Mouse (Mus musculus) MEL (cell line): ENCODE data around the gene Zscan2. TPM values are rescaled to one million over a fixed set of nuclear protein-coding genes. Genes with fewer than 3 reads are reported as not detected.
A peak's percentile ranks its signal among the peaks of the same experiment; 100 is the strongest.

Source experiments
- DNase-seq: peaks from one replicate; pipeline ENCODE4 v3.0.0; 2011; ENCODE audit warnings: low read depth, low spot score
- H3K27ac ChIP-seq: 2 replicates; pipeline ENCODE4 v1.5.1; 2012; ENCODE audit warnings: low read depth, mild to moderate bottlenecking, control low read depth, low read length, moderate library complexity; ENCODE audit not compliant: control insufficient read depth
- H3K27me3 ChIP-seq, 2 experiments: fragments of 150-350 bp in 1 of 2; sonication (generic) in 1 of 2; 2 replicates each; pipeline ENCODE4 v1.6.1; 2012; ENCODE audit warnings: low read length in 2 of 2, mild to moderate bottlenecking in 2 of 2, improper control_type of control experiment in 1 of 2, moderate library complexity in 1 of 2; ENCODE audit not compliant: insufficient read depth in 2 of 2, control insufficient read depth in 1 of 2
- H3K36me3 ChIP-seq, 2 experiments: 2 replicates each; pipeline ENCODE4 v1.6.1; 2012 to 2014; ENCODE audit warnings: low read length in 2 of 2, improper control_type of control experiment in 1 of 2, inconsistent platforms in 1 of 2, mild to moderate bottlenecking in 1 of 2; ENCODE audit not compliant: insufficient read depth in 2 of 2, control insufficient read depth in 1 of 2
- H3K4me1 ChIP-seq, 2 experiments: fragments of 150-350 bp in 1 of 2; sonication (generic) in 1 of 2; 2 replicates each; pipeline ENCODE4 v1.6.1; 2012; ENCODE audit warnings: low read length in 2 of 2, improper control_type of control experiment in 1 of 2, mild to moderate bottlenecking in 1 of 2; ENCODE audit not compliant: insufficient read depth in 2 of 2, control insufficient read depth in 1 of 2
- H3K4me3 ChIP-seq, 2 experiments: fragments of 150-350 bp in 1 of 2; sonication (generic) in 1 of 2; 2 replicates each; pipeline ENCODE4 v1.5.1; 2012; ENCODE audit warnings: low read depth in 2 of 2, low read length in 2 of 2, mild to moderate bottlenecking in 2 of 2, moderate library complexity in 2 of 2, control low read depth in 1 of 2, improper control_type of control experiment in 1 of 2; ENCODE audit not compliant: control insufficient read depth in 1 of 2, insufficient read depth in 1 of 2
- H3K79me2 ChIP-seq: 2 replicates; pipeline ENCODE4 v1.6.1; 2012; ENCODE audit warnings: mild to moderate bottlenecking, low read length, moderate library complexity; ENCODE audit not compliant: control insufficient read depth, poor library complexity, insufficient read depth
- H3K9ac ChIP-seq: 2 replicates; pipeline ENCODE4 v1.6.1; 2012; ENCODE audit warnings: low read depth, mild to moderate bottlenecking, control low read depth, low read length, moderate library complexity; ENCODE audit not compliant: control insufficient read depth, poor library complexity, severe bottlenecking
- H3K9me3 ChIP-seq: fragments of 150-350 bp; sonication (generic); replicated peaks from 2 replicates; pipeline ENCODE4 v1.6.1; 2012; ENCODE audit warnings: mild to moderate bottlenecking, low read length, improper control_type of control experiment, moderate library complexity; ENCODE audit not compliant: insufficient read depth
- CHD2 ChIP-seq: IDR thresholded peaks from 2 replicates; pipeline ENCODE4 v1.6.1; 2011; ENCODE audit warnings: low read length, improper control_type of control experiment
- CTCF ChIP-seq, 3 experiments: IDR thresholded peaks in 2 of 3; conservative IDR thresholded peaks in 1 of 3; 2 replicates each; pipeline ENCODE4 v1.5.1; 2011 to 2012; ENCODE audit warnings: low read length in 3 of 3, low read depth in 2 of 3, mild to moderate bottlenecking in 2 of 3, improper control_type of control experiment in 1 of 3, inconsistent platforms in 1 of 3, mixed read lengths in 1 of 3, moderate library complexity in 1 of 3; ENCODE audit not compliant: control insufficient read depth in 1 of 3, insufficient read depth in 1 of 3, poor library complexity in 1 of 3, severe bottlenecking in 1 of 3
- GABPA ChIP-seq: IDR thresholded peaks from 2 replicates; pipeline ENCODE4 v1.6.1; 2012; ENCODE audit warnings: low read depth, mild to moderate bottlenecking, inconsistent platforms, low read length, improper control_type of control experiment, moderate library complexity
- KAT2A ChIP-seq: conservative IDR thresholded peaks from 2 replicates; pipeline ENCODE4 v1.6.1; 2012; ENCODE audit warnings: low read depth, low read length, improper control_type of control experiment, inconsistent platforms
- MAX ChIP-seq: IDR thresholded peaks from 2 replicates; pipeline ENCODE4 v1.6.1; 2011; ENCODE audit warnings: low read length, improper control_type of control experiment
- MXI1 ChIP-seq: IDR thresholded peaks from 2 replicates; pipeline ENCODE4 v1.6.1; 2011; ENCODE audit warnings: mild to moderate bottlenecking, low read depth, low read length, improper control_type of control experiment
- POLR2AphosphoS2 ChIP-seq: IDR thresholded peaks from 2 replicates; pipeline ENCODE4 v1.6.1; 2011; ENCODE audit warnings: low read length, improper control_type of control experiment
- POLR2AphosphoS5 ChIP-seq: IDR thresholded peaks from 2 replicates; pipeline ENCODE4 v1.6.1; 2012; ENCODE audit warnings: low read depth, borderline replicate concordance, mild to moderate bottlenecking, inconsistent platforms, low read length, moderate library complexity, mixed read lengths
- RAD21 ChIP-seq: IDR thresholded peaks from 2 replicates; pipeline ENCODE4 v1.6.1; 2011; ENCODE audit warnings: mild to moderate bottlenecking, low read depth, low read length, improper control_type of control experiment
- SIN3A ChIP-seq: IDR thresholded peaks from 2 replicates; pipeline ENCODE4 v1.6.1; 2012; ENCODE audit warnings: low read length, improper control_type of control experiment, inconsistent platforms
- UBTF ChIP-seq: IDR thresholded peaks from 2 replicates; pipeline ENCODE4 v1.6.1; 2012; ENCODE audit warnings: low read depth, mild to moderate bottlenecking, inconsistent platforms, low read length, improper control_type of control experiment, moderate library complexity, borderline replicate concordance; ENCODE audit not compliant: insufficient read depth
- ZKSCAN1 ChIP-seq: IDR thresholded peaks from 2 replicates; pipeline ENCODE4 v1.6.1; 2012; ENCODE audit warnings: low read depth, mild to moderate bottlenecking, inconsistent platforms, low read length, improper control_type of control experiment, moderate library complexity
- polyA plus RNA-seq, 2 experiments: library from polyadenylated mRNA; stranded (reverse) in 1 of 2; unstranded in 1 of 2; fragments of >175 nt in 1 of 2; fragments of >200 nt in 1 of 2; gene quantifications; 2 replicates each; pipeline versions ENCODE4 v1.2.1 to v1.2.4; 2012; ENCODE audit warnings: low replicate concordance in 2 of 2, low read depth in 1 of 2; ENCODE audit not compliant: insufficient read length in 2 of 2, insufficient read depth in 1 of 2, missing spikeins in 1 of 2
- total RNA-seq: library from RNA; depleted of rRNA; stranded (reverse); fragments of 300-350 nt; gene quantifications from 2 replicates; pipeline ENCODE4 v1.2.3, GENCODE M21; 2012; rRNA removed

The Zscan2 gene
- total and polyA plus RNA-seq, 3 experiments = 1.2 to 2.4 TPM; not detected in 1

- no peaks in the 10 kb centered on the region for H3K27me3 ChIP-seq
- DNase-seq = peak; percentile 19
- TF ChIP-seq POLR2AphosphoS5 (no peak), POLR2AphosphoS2 (no peak), CTCF (IDR thresholded peaks at IDR 0.05 in 2 of 3, conservative IDR thresholded peaks at IDR 0.05 in 1 of 3; ENCODE audit: control insufficient read depth in 1 of 3, insufficient read depth in 1 of 3, low read depth in 2 of 3, low read length in 3 of 3, poor library complexity in 1 of 3, severe bottlenecking in 1 of 3) (no peak), RAD21 (no peak), SIN3A (no peak), CHD2 (no peak), GABPA (no peak), MAX (no peak), KAT2A (no peak), ZKSCAN1 (no peak), UBTF (no peak), MXI1 (no peak)
- H3K27ac ChIP-seq = peak overlapping the region; percentile 76
- no peaks in the 10 kb centered on the region for H3K9me3 ChIP-seq
- H3K79me2 ChIP-seq = peaks cover 3% of the 10 kb centered on the region; the same call in 1 of the 2 replicates
- no peak overlapping the region; a peak in 1 of 4 replicates for H3K4me3 ChIP-seq
- H3K36me3 ChIP-seq = peaks cover 19 to 23% of the 10 kb centered on the region in 2 experiments
- H3K9ac ChIP-seq = no peak overlapping the region
- peaks cover 8 to 15% of the 10 kb centered on the region in 2 experiments for H3K4me1 ChIP-seq
These were observed 58.9 kb downstream of the Zscan2 start for GRCm38 (mm10) chr7:80919647-80920008.

- no peak for TF ChIP-seq ZKSCAN1
- TF ChIP-seq GABPA = no peak
- TF ChIP-seq, all 39 proteins: peak for 0
- Histone ChIP-seq H3K4me3 (no peak overlapping the region), H3K27ac (no peak overlapping the region), H3K4me1 (peaks cover 8 to 15% of the 10 kb centered on the region in 2 experiments), H3K9me3 (no peaks in the 10 kb centered on the region), H3K79me2 (peaks cover 3% of the 10 kb centered on the region; the same call in 1 of the 2 replicates), H3K27me3 (no peaks in the 10 kb centered on the region), H3K9ac (no peak overlapping the region), H3K36me3 (peaks cover 15 to 23% of the 10 kb centered on the region in 2 experiments)
- no peak for DNase-seq
These were observed 62.4 kb downstream of the Zscan2 start for GRCm38 (mm10) chr7:80923165-80923564.

Other genes with a start within 250 kb of the Zscan2 start
- gene Crtc3, start 172.0 kb upstream of the Zscan2 start, total RNA-seq = 4.2 and 5.0 TPM in 2 replicates
- 10 to 100 TPM in 1 of 2 experiments, not detected in 1; 15.8 TPM for gene Crtc3, start 172.0 kb upstream of the Zscan2 start, polyA plus RNA-seq
- gene Iqgap1, start 34.9 kb upstream of the Zscan2 start, total RNA-seq = 20.6 and 29.4 TPM in 2 replicates
- gene Iqgap1, start 34.9 kb upstream of the Zscan2 start, polyA plus RNA-seq = 10 to 100 TPM; 58.8 to 87.9 TPM
- gene Wdr73, start 40.3 kb downstream of the Zscan2 start, total RNA-seq = 58.0 and 67.0 TPM in 2 replicates
- gene Wdr73, start 40.3 kb downstream of the Zscan2 start, polyA plus RNA-seq = 10 to 100 TPM in 1 of 2 experiments, not detected in 1; 57.8 TPM
- gene Nmb, start 44.2 kb downstream of the Zscan2 start, total RNA-seq = 4.4 and 4.7 TPM in 2 replicates
- gene Nmb, start 44.2 kb downstream of the Zscan2 start, polyA plus RNA-seq = 1 to 10 TPM in 1 of 2 experiments, not detected in 1; 4.6 TPM
- gene Sec11a, start 86.9 kb downstream of the Zscan2 start, total RNA-seq = 132 and 144 TPM in 2 replicates
- gene Sec11a, start 86.9 kb downstream of the Zscan2 start, polyA plus RNA-seq = 100 to 1,000 TPM in 1 of 2 experiments, not detected in 1; 114 TPM
- gene Zfp592, start 132.8 kb downstream of the Zscan2 start, total RNA-seq = 12.9 and 14.7 TPM in 2 replicates
- gene Zfp592, start 132.8 kb downstream of the Zscan2 start, polyA plus RNA-seq = 10 to 100 TPM in 1 of 2 experiments, not detected in 1; 33.0 TPM
- gene Alpk3, start 196.7 kb downstream of the Zscan2 start, total RNA-seq = under 0.01 TPM in 1 of 2 replicates, not detected in the other
- under 1 TPM in 1 of 2 experiments, not detected in 1; 0.03 TPM for gene Alpk3, start 196.7 kb downstream of the Zscan2 start, polyA plus RNA-seq